Mouse (Mus musculus) liver, embryonic 14.5 days (tissue): ENCODE measurements at regions not wholly inside any gene's neighbourhood (a gene's known extent, or its start where the extent isn't known, plus 50 kb on each side); places are given as distances from the start of the nearest gene placed in this dataset.

ENCODE experiments used
- CTCF ChIP-seq: IDR thresholded peaks from 2 replicates; pipeline ENCODE4 v1.5.1; 2016; ENCODE audit warnings: antibody characterized with exemption, low read depth, control low read depth
- EP300 ChIP-seq: IDR thresholded peaks from 2 replicates; pipeline ENCODE4 v1.6.1; 2016; ENCODE audit warnings: antibody characterized with exemption, low read depth

DNA sequence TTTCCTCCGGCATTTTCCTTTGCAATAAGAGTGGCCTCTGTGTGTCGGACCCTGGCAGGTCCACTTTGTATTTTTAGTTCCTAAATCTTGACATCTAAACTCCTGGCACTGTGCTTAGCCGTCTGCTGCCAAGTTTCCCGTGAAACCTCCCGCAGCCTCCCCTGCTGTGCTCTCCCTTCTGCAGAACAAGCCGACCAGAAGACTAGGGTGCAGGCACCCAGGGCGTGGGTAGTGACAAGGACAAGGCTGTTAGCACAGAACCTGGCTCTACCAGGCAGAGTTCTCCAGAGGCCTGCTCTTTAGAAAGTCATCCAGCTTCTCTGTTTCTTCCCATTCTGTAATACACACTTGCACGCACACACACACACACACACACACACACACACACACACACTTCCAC is 274.8 kb downstream of the Vrk1 start:
- no peak for TF ChIP-seq CTCF
- no peak for TF ChIP-seq EP300
